Mouse (Mus musculus): ENCODE measurements around the gene Dnah11.

Dnah11 gene

GRCm38 (mm10) chr12:118112599-118112998 is 86.2 kb downstream of the Dnah11 start:
- H3K4me1 ChIP-seq (replicated peaks; ENCODE audit: low read depth, low read length): no peaks in the 10 kb centered on the region
- H3K27me3 ChIP-seq (ENCODE audit: insufficient read depth, low read length): no peaks in the 10 kb centered on the region
- no peak for TF ChIP-seq CTCF (conservative IDR thresholded peaks at IDR 0.05; ENCODE audit: low read length)
- no peak for TF ChIP-seq NANOG (IDR thresholded peaks at IDR 0.05; ENCODE audit: borderline replicate concordance, low read length)
- TF ChIP-seq POU5F1 (IDR thresholded peaks at IDR 0.05; ENCODE audit: borderline replicate concordance, low read length): no peak
- no peaks in the 10 kb centered on the region for H3K36me3 ChIP-seq (ENCODE audit: insufficient read depth, low read length)
- no peak overlapping the region for H3K4me3 ChIP-seq (replicated peaks; ENCODE audit: low read length)
- H3K9me3 ChIP-seq (ENCODE audit: low read length): peaks cover 24% of the 10 kb centered on the region

- no peak overlapping the region for H3K4me3 ChIP-seq (replicated peaks; ENCODE audit: low read length)
- H3K36me3 ChIP-seq (ENCODE audit: insufficient read depth, low read length): no peaks in the 10 kb centered on the region
- no peak for TF ChIP-seq CTCF (conservative IDR thresholded peaks at IDR 0.05; ENCODE audit: low read length)
- no peak for TF ChIP-seq POU5F1 (IDR thresholded peaks at IDR 0.05; ENCODE audit: borderline replicate concordance, low read length)
- TF ChIP-seq NANOG (IDR thresholded peaks at IDR 0.05; ENCODE audit: borderline replicate concordance, low read length): no peak
- no peaks in the 10 kb centered on the region for H3K27me3 ChIP-seq (ENCODE audit: insufficient read depth, low read length)
- no peaks in the 10 kb centered on the region for H3K4me1 ChIP-seq (replicated peaks; ENCODE audit: low read depth, low read length)
- peaks cover 24% of the 10 kb centered on the region for H3K9me3 ChIP-seq (ENCODE audit: low read length)
Observed at GRCm38 (mm10) chr12:118111896-118112295, 86.9 kb downstream of the Dnah11 start.

- Histone ChIP-seq H3K4me1 (replicated peaks; ENCODE audit: low read depth, low read length) (no peaks in the 10 kb centered on the region), H3K36me3 (ENCODE audit: insufficient read depth, low read length) (no peaks in the 10 kb centered on the region), H3K27me3 (ENCODE audit: insufficient read depth, low read length) (no peaks in the 10 kb centered on the region), H3K9me3 (ENCODE audit: low read length) (peaks cover 14% of the 10 kb centered on the region), H3K4me3 (replicated peaks; ENCODE audit: low read length) (no peak overlapping the region)
- TF ChIP-seq POU5F1 (IDR thresholded peaks at IDR 0.05; ENCODE audit: borderline replicate concordance, low read length): no peak
- TF ChIP-seq NANOG (IDR thresholded peaks at IDR 0.05; ENCODE audit: borderline replicate concordance, low read length): no peak
Observed at GRCm38 (mm10) chr12:118107719-118108118, 91.1 kb downstream of the Dnah11 start.

GRCm38 (mm10) chr12:118104520-118104919 is 94.3 kb downstream of the Dnah11 start:
- Histone ChIP-seq H3K4me3 (replicated peaks; ENCODE audit: low read length) (no peak overlapping the region), H3K9me3 (ENCODE audit: low read length) (no peaks in the 10 kb centered on the region), H3K4me1 (replicated peaks; ENCODE audit: low read depth, low read length) (no peaks in the 10 kb centered on the region), H3K36me3 (ENCODE audit: insufficient read depth, low read length) (no peaks in the 10 kb centered on the region), H3K27me3 (ENCODE audit: insufficient read depth, low read length) (no peaks in the 10 kb centered on the region)
- TF ChIP-seq POU5F1 (IDR thresholded peaks at IDR 0.05; ENCODE audit: borderline replicate concordance, low read length): no peak
- TF ChIP-seq NANOG (IDR thresholded peaks at IDR 0.05; ENCODE audit: borderline replicate concordance, low read length): no peak
- TF ChIP-seq CTCF (conservative IDR thresholded peaks at IDR 0.05; ENCODE audit: low read length): no peak

GRCm38 (mm10) chr12:118099694-118100093 is 99.1 kb downstream of the Dnah11 start:
- TF ChIP-seq POU5F1 (IDR thresholded peaks at IDR 0.05; ENCODE audit: borderline replicate concordance, low read length) (no peak), NANOG (IDR thresholded peaks at IDR 0.05; ENCODE audit: borderline replicate concordance, low read length) (no peak), CTCF (conservative IDR thresholded peaks at IDR 0.05; ENCODE audit: low read length) (no peak)
- Histone ChIP-seq H3K4me3 (replicated peaks; ENCODE audit: low read length) (no peak overlapping the region), H3K27me3 (ENCODE audit: insufficient read depth, low read length) (no peaks in the 10 kb centered on the region), H3K9me3 (ENCODE audit: low read length) (no peaks in the 10 kb centered on the region), H3K4me1 (replicated peaks; ENCODE audit: low read depth, low read length) (no peaks in the 10 kb centered on the region), H3K36me3 (ENCODE audit: insufficient read depth, low read length) (no peaks in the 10 kb centered on the region)

GRCm38 (mm10) chr12:118098257-118098656 is 100.6 kb downstream of the Dnah11 start:
- no peaks in the 10 kb centered on the region for H3K36me3 ChIP-seq (ENCODE audit: insufficient read depth, low read length)
- H3K27me3 ChIP-seq (ENCODE audit: insufficient read depth, low read length): no peaks in the 10 kb centered on the region
- TF ChIP-seq CTCF (conservative IDR thresholded peaks at IDR 0.05; ENCODE audit: low read length) (no peak), NANOG (IDR thresholded peaks at IDR 0.05; ENCODE audit: borderline replicate concordance, low read length) (no peak), POU5F1 (IDR thresholded peaks at IDR 0.05; ENCODE audit: borderline replicate concordance, low read length) (no peak)
- H3K4me3 ChIP-seq (replicated peaks; ENCODE audit: low read length): no peak overlapping the region
- no peaks in the 10 kb centered on the region for H3K4me1 ChIP-seq (replicated peaks; ENCODE audit: low read depth, low read length)
- H3K9me3 ChIP-seq (ENCODE audit: low read length): no peaks in the 10 kb centered on the region

GRCm38 (mm10) chr12:118094946-118095345 is 103.9 kb downstream of the Dnah11 start:
- no peaks in the 10 kb centered on the region for H3K36me3 ChIP-seq (ENCODE audit: insufficient read depth, low read length)
- TF ChIP-seq POU5F1 (IDR thresholded peaks at IDR 0.05; ENCODE audit: borderline replicate concordance, low read length): no peak
- TF ChIP-seq NANOG (IDR thresholded peaks at IDR 0.05; ENCODE audit: borderline replicate concordance, low read length): no peak
- TF ChIP-seq CTCF (conservative IDR thresholded peaks at IDR 0.05; ENCODE audit: low read length): no peak
- H3K27me3 ChIP-seq (ENCODE audit: insufficient read depth, low read length): no peaks in the 10 kb centered on the region
- H3K9me3 ChIP-seq (ENCODE audit: low read length): no peaks in the 10 kb centered on the region
- H3K4me1 ChIP-seq (replicated peaks; ENCODE audit: low read depth, low read length): no peaks in the 10 kb centered on the region
- H3K4me3 ChIP-seq (replicated peaks; ENCODE audit: low read length): no peak overlapping the region

GRCm38 (mm10) chr12:118085291-118085690 is 113.6 kb downstream of the Dnah11 start:
- no peaks in the 10 kb centered on the region for H3K27me3 ChIP-seq (ENCODE audit: insufficient read depth, low read length)
- H3K4me3 ChIP-seq (replicated peaks; ENCODE audit: low read length): no peak overlapping the region
- no peaks in the 10 kb centered on the region for H3K9me3 ChIP-seq (ENCODE audit: low read length)
- TF ChIP-seq NANOG (IDR thresholded peaks at IDR 0.05; ENCODE audit: borderline replicate concordance, low read length) (no peak), CTCF (conservative IDR thresholded peaks at IDR 0.05; ENCODE audit: low read length) (no peak), POU5F1 (IDR thresholded peaks at IDR 0.05; ENCODE audit: borderline replicate concordance, low read length) (no peak)
- no peaks in the 10 kb centered on the region for H3K36me3 ChIP-seq (ENCODE audit: insufficient read depth, low read length)
- H3K4me1 ChIP-seq (replicated peaks; ENCODE audit: low read depth, low read length): no peaks in the 10 kb centered on the region

- no peaks in the 10 kb centered on the region for H3K9me3 ChIP-seq (ENCODE audit: low read length)
- TF ChIP-seq NANOG (IDR thresholded peaks at IDR 0.05; ENCODE audit: borderline replicate concordance, low read length) (no peak), POU5F1 (IDR thresholded peaks at IDR 0.05; ENCODE audit: borderline replicate concordance, low read length) (no peak), CTCF (conservative IDR thresholded peaks at IDR 0.05; ENCODE audit: low read length) (no peak)
- no peaks in the 10 kb centered on the region for H3K4me1 ChIP-seq (replicated peaks; ENCODE audit: low read depth, low read length)
- no peaks in the 10 kb centered on the region for H3K36me3 ChIP-seq (ENCODE audit: insufficient read depth, low read length)
- H3K27me3 ChIP-seq (ENCODE audit: insufficient read depth, low read length): no peaks in the 10 kb centered on the region
- no peak overlapping the region for H3K4me3 ChIP-seq (replicated peaks; ENCODE audit: low read length)
Observed at GRCm38 (mm10) chr12:118084806-118085205, 114.0 kb downstream of the Dnah11 start.

Measured in E14TG2a.4 (cell line).